Mouse (Mus musculus) liver, adult (tissue): ENCODE measurements around the gene Mical2.

Experiments
- GATA4 ChIP-seq: IDR thresholded peaks from 2 replicates; pipeline ENCODE4 v1.6.1; 2014; ENCODE audit warnings: mild to moderate bottlenecking, low read length; ENCODE audit not compliant: insufficient replicate concordance

Mical2 gene

DNA sequence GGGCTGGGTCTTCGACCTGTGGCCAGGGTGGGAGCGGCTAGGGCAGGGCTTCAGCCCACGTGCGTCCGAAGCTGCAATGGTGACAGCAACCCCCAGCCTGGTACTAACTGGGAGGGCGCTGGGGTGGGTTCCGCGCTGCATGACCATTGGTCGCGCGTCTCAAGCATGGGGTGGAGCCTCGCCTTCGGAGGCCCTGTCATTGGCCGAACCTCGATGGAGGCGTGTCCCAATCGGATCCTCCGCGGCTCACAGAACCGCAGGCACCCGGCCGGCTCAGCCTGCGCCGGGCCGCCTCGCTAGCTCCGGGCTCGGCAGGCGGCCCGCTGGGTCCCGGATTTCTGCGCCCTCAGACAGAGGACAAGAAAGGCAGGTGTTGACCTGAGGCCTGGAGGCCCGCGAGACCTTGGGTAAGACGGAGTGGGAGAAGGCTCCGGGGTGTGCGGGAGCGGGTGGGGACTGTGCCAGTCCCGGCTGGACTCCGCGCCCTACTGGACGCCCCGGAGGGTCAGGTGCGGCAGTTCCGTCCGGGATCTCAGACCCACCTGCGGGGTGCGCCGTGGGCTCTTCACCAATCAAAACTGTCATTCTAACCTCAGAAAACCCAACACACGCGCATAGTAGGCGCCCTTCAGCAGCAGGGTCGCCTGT, at the start of gene Mical2:
TSS of gene Mical2 (plus strand) at position 242 of the 648 bp plus-strand sequence.
- no peak for TF ChIP-seq GATA4

DNA sequence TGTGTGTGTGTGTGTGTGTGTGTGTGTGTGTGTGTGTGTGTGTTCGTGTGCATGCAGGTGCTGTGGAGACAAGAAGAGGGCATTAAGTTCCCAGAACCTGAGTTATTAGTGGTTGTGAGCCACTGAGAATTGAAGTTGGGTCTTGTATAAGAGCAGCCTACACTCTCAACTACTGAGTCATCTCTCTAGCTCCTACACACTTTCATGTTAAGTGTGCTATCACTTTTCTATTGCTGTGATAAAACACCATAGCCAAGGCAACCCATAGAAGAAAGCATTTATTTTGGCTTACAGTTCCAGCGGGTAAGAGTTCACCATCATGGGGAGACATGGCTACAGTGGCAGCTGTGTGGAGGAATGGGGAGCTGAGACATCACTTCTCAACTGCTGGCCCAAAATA, 49.0 kb upstream of the Mical2 start:
- no peak for TF ChIP-seq GATA4

DNA sequence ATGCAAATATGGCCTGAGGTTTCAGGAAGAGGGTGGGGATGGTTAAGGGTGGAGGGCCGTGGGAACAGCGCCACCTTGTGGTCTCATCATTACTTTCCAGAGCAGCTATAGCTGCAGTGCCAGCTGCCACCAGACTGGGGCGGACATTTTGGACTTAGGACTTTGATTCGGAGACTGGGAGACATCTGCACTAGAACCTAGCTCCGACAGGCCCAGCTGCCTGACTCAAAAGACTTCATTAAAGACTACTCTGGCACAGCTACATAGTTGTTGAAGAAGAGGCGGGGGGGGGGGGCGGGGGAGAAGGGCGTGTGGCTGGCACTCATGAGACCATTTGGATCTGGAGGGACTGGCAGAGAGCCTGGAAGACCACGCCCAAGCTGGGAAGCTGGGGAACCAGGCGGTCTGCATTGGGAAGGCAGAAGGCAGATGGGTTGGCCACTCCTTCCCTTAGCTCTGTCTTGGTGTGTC, 45.4 kb upstream of the Mical2 start:
- no peak for TF ChIP-seq GATA4

DNA sequence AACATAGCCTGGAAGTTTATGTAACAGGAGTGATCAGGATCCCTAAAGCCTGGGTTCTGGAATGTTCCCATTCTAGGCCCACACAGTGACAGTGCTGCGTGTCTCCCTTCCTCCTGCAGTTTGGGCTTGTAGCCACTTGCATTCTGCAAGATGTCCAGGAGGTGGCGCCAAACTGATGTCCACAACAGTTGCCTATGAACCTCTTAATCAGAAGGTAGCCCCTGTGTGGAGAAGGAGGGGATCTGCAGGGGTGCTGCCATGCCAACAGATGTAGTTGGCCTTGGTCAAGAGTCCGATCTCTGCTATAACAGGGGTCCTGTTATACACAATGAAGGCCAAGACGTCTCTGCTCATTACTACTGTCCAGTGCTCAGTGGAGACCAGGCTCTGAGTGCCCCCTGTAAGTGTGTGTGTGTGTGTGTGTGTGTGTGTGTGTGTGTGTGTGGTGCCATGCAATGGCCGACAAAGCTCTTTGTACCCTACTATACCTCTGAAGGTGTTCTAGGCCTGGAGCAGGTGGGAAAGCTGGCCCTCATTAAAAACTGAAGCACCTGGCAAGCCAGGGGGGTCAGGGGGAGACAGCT, 42.3 kb upstream of the Mical2 start:
- TF ChIP-seq GATA4: no peak

DNA sequence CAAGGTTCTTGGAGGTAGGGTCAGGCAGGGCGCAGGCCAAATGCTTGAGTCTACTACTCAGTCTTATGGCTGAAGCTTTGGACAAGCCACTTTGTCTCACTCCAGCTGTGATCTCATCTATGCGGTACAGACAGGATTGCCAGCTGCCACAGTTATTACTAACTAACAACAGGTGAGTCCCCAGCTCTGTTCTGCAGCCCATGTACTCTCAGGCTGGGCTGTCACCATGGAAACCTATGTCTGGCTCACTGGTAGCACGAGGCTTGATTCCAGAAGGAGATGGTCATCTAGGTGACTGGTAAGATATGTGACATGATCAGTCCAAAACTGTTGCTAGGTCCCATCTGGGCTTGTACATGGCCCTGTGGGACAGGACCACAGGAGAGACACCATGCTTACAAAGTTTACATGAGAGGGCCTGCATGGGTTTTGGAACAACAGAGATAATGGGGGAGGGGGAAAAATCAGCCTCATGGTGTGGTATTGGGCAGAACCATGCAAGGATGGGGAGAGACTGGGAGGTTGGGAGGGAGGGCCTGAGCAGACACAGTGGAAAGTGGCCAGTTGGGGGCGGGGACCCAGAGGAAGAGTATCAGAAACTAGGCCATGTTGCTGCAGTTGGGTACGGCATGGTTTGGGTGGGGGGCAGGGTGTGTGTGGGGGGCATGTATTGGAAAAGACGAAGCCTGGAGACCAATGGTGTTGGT, 41.0 kb upstream of the Mical2 start:
- TF ChIP-seq GATA4: no peak

DNA sequence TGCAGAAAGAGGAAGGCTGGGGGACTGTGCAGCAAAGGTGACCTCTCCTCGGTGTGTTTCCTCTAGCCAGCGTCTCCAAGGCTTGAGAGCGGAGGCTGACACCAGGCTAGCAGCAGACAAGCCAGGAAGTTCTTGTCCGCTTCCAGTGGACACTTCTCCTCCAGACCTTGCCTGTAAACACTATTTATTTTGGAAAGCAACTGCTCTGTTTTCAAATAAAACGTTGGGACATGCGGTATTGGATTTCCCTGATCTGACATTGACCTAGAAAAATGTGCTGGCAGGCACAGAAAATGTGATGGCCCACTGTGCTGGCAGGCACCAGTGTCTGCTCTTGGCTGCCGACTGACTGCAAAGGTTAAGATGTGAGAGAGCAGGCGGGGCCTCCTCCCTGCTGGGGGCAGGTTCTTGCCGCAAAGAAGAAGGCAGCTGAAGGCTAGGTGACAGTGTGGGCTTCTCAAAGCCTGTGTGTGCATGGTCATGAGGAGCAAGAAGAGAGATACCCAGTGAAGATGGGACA, 40.4 kb upstream of the Mical2 start:
- TF ChIP-seq GATA4: no peak; the same call in 1 of the 2 replicates

DNA sequence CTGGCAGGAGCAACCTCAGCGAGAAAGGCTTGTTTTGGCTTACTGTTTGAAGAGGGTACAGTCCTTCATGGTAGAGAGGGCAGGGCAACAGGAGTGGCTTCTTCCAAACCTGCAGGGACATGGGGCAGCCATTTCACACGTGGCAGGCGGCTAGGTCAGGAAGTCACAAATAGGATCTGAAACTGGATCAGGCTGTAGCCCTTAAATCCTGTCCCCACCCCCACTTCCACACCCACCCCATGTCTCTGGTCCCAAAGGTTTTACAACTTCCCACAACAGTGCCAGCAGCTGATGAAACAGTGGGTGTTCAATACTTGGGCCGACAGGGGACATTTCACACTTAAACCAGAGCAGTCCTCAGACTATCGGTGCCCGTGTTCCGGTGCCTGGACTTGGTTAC, 38.8 kb upstream of the Mical2 start:
- TF ChIP-seq GATA4: no peak

DNA sequence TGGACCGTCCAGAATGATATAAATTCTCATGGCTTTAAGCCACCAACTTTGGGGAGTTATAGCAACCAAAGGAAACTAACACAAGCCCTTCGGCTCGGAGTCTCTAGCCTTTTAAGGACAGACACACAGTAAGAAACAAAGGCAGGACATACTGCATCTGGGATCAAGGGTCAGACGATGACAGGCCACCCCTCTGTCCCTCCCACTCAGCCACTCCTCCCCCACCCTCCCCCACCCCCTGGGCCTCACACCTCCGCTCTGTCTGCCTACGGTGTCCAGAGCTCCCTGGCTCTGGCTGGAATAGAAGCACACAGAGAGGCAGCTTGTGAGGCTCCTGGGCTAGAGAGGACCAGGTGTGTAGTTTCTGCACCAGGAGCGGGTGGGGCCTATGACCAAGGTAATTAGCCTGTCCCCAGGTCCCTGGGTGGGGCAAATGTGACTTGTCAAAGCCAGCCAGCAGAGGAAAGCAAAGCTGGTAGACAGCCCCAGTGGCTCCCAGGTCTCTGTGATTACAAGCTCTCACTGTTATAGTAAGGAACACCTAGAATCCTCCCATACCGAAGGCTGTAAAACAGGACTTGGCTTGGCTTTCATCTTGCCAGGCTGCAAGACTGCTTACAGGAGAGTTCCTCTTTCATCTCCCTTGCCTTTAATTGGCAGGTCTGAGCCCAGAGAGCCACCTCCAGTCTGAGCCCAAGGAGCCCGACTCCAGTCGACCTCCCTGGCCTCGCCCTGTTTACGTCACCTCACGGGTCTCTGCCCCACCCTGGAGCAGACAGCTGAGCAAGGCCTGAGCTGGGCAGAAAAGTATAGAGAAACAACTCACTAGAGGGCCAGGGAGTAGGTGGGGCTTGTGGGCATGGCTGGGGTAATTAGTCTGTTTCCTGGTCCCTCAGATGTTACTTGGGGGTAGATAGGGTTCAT, 37.9 kb upstream of the Mical2 start:
- TF ChIP-seq GATA4: no peak

DNA sequence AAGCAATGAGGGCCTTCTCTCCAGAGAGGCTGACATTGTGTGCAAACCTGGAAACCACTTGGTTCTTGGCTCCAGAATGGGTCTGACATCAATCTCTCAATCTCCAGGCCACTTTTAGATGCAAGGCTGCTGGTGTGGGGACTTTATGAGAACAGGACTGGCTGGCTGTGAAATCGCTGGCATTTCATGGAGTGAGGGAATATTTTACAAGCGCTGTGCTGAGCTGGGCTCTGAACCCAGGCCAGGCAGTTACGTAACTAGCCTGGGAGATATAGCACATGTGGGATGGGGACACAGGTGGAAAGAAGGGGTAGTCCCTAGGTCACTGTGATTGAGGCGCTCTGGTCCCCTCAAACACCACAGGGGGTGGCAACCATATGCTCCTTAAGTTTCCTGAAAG, 33.4 kb upstream of the Mical2 start:
- no peak for TF ChIP-seq GATA4

DNA sequence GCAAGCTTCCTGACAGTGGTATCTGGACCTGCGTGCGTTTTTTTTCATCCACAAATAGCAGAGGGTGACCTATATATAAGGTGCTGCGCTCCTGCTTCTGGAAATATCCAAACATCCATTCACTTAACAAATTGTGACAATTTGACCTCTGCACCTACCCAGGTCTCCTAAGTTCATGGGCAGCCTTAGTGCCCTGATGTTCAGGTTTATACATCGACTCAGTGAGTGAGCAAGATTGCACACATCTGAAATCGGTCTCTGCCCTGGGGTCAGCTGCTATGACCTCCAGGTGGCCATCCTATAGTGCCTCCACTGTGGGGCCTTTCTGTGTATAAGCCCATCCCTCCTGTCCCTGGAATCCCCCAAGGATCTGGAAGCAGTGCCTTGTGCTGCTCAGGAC, 32.9 kb upstream of the Mical2 start:
- TF ChIP-seq GATA4: no peak

DNA sequence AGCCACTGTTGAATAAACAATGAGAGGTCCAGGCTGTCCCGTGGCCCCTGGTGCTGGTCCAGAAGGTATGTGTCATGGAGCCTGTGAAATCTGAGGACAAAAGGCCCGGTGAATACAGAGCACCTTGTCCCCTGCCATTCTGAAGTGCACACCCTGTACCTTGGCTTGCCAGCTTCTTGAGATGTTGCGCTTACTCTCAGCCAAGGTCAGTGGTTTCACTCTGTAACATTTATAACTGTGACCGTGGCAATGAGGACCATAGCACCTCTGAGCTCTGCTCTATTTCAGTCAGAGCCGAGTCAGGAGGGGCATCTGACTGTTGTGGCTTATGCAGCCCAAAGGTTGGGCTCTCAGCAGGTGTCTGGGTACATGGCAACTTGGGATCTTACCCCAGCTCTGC, 31.4 kb upstream of the Mical2 start:
- no peak for TF ChIP-seq GATA4

DNA sequence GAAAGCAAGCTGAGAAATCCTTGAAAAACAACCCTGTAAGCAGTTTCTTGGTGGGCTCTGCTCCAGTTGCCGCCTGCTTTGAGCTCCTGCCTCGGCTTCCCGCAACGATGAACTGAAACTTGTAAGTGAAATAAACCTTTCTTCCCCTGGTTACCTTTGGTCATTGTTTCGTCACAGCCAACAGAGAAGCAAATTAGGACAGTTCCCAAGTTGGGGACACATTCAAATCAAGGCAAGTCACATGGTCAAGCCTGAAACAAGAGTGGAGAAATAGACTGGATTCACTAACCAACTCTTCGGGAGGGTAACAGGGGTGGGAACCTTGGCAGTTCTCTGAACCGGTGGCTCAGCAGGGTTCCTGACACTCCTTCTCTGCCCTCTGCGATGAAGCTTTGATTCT, 28.2 kb upstream of the Mical2 start:
- TF ChIP-seq GATA4: no peak

DNA sequence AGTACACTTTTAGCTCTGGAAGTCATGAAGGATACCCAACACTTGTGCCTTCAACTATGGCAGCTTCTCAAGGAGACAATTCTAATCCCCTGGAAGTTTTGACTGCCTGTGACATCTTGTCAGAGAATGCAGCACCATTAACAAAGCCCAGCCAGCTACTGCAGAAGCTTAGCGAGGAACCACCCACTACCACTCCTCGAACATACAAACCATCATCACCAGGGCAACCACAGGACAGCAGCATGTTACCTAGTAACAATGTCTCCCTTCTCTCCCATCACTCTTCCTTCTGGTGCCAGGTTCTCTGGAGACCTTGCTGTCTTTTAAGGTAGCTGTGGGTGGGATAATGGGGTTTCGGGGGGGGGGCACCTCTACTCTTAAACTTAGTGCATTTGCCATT, 26.3 kb upstream of the Mical2 start:
- no peak for TF ChIP-seq GATA4

DNA sequence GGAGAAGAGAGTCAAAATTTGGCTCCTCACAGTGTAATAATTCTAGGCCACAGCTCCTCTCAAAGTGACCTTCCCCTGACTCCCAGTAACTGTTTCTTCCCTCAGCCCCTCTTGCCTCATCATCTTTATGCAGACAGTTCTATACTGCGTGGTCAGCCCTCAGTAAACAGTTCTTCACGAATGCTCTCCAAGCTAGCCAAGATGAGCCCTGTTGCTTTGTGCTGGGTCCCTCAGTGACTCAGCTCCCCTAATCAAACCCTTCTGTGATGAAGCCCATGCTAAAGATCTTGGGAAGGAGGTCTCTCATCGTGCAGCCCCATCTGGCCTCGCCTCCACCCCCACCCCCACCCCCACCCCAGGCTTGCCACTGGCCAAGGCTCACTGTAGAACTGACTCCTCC, 24.9 kb upstream of the Mical2 start:
- no peak for TF ChIP-seq GATA4

DNA sequence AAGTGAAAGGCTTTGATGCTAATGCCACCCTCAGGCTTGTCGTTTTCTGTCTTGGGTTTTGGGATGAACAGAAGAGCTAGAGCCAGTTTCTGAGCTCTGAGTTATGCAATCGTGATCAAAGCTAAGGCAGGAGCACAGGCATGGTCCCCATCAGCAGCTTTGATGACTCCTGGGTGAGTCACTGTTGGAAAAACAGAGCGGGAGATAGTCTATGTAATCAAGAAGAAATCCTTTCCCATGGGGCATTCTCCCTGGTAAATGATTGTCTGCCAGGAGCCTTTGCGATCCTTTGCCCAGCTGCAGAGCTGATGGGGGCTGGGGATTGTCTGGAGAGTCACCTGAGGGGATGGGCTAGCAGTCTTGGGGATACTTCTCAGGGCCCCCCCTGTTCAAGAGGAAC, 23.5 kb upstream of the Mical2 start:
- TF ChIP-seq GATA4: no peak
